Mouse (Mus musculus) bone marrow, adult 2 months (tissue): ENCODE measurements around the gene Sox6.

Source experiments
- CTCF ChIP-seq: fragments of 200-500 bp; IDR thresholded peaks from 2 replicates; pipeline ENCODE4 v1.5.1; 2011; ENCODE audit warnings: low read length, control low read depth; ENCODE audit not compliant: control insufficient read depth, insufficient read depth
- POLR2A ChIP-seq: fragments of 200-500 bp; IDR thresholded peaks from 2 replicates; pipeline ENCODE4 v1.6.1; 2011; ENCODE audit warnings: low read depth, mild to moderate bottlenecking, control low read depth, low read length, borderline replicate concordance; ENCODE audit not compliant: control insufficient read depth

GRCm38 (mm10) chr7:115745672-115746253 is 292.8 kb downstream of the Sox6 start:
- no peak for TF ChIP-seq CTCF
- no peak for TF ChIP-seq POLR2A
